Mouse (Mus musculus): ENCODE measurements around the gene Madd. TPM values are rescaled to one million over a fixed set of nuclear protein-coding genes. Genes with fewer than 3 reads are reported as not detected.

The Madd gene
- polyA plus RNA-seq, 2 experiments: 8.6 to 18.1 TPM

DNA sequence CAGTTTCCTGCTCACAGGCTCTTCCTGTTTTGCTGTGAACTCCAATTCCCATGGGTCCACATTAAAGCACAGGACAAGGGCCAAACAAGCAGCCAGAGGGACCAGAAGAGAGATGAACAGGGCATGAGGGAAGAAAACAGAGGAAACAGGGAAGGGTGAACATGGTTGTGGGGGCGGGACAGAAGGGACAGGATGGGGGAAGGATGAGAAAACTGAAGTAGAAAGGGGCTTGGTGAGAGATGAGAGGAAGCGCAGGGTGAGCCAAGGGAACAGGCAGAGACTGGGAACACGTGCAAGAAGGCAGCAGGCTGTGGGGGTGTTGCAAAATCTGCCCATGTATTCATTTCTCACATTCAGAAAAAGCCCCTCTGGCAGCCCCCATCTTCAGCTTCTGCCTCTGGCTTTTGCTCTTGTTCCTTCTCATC lies 13.0 kb upstream of the Madd start:
- 72% methylated on average over 3 of the region's 3 CpGs for WGBS
- Histone ChIP-seq H3K36me3 (ENCODE audit: control insufficient read depth, insufficient read depth, low read length) (no peaks in the 10 kb centered on the region), H3K4me1 (ENCODE audit: control insufficient read depth, insufficient read depth, low read length) (peaks cover 5% of the 10 kb centered on the region), H3K27me3 (ENCODE audit: control insufficient read depth, insufficient read depth, low read length) (no peaks in the 10 kb centered on the region), H3K9me3 (ENCODE audit: control insufficient read depth, low read length) (no peaks in the 10 kb centered on the region), H3K4me3 (replicated peaks; ENCODE audit: low read length) (no peak overlapping the region), H3K9ac (ENCODE audit: low read depth, low read length, severe bottlenecking) (no peak overlapping the region), H3K27ac (replicated peaks; ENCODE audit: low read depth, low read length) (no peak overlapping the region), H3K4me2 (replicated peaks; ENCODE audit: low read depth, low read length, severe bottlenecking) (no peak overlapping the region)
- no peak for TF ChIP-seq POLR2A (IDR thresholded peaks at IDR 0.05; ENCODE audit: borderline replicate concordance, extremely low read depth, insufficient read depth, insufficient read length)
- no peak for DNase-seq (ENCODE audit: low spot score)
- no peak for ATAC-seq (ENCODE audit: low FRiP score, low read depth)

DNA sequence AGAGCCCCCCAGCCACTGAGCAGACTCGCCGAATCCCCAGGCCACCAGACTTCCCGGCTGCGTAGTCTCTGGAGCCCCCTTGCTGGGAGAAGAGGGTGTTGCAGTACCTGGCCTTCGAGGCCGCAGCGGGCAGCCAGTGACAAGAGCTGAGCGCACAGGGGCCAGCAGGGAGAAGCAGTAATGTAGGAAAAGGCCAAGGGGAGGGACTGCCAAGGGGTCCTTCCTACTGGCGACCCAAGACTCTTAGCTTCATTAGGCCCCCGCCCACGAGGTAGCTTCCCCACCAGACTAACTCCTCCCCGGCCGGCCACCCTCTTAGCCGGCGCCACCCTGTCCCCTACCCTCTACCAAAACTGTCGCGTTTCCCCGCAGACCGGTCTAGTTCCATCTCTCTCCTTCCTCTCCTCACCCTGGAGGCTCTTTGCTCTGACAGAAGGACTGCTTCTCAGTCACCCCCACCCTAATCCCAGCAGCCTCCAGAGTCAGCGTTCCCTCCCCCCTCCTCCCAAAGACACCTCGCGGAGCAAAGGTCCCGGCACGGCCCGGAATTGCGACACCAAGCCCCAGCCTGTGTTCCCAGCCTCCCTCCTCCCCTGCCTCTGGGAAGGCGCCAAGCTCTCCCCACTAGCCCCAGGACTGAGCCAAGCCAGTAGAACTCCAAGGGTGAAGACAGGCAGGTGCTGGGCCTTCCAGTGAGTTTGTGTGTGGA lies 11.1 kb upstream of the Madd start:
- ATAC-seq (ENCODE audit: low FRiP score, low read depth): peak; percentile 79

GRCm38 (mm10) chr2:91190501-91190900 lies 6.9 kb upstream of the Madd start:
- Histone ChIP-seq H3K27me3 (ENCODE audit: control insufficient read depth, insufficient read depth, low read length) (no peaks in the 10 kb centered on the region), H3K27ac (replicated peaks; ENCODE audit: low read depth, low read length) (no peak overlapping the region), H3K36me3 (ENCODE audit: control insufficient read depth, insufficient read depth, low read length) (no peaks in the 10 kb centered on the region), H3K4me3 (replicated peaks; ENCODE audit: low read length) (no peak overlapping the region), H3K4me2 (replicated peaks; ENCODE audit: low read depth, low read length, severe bottlenecking) (no peak overlapping the region), H3K9ac (ENCODE audit: low read depth, low read length, severe bottlenecking) (no peak overlapping the region), H3K4me1 (ENCODE audit: control insufficient read depth, insufficient read depth, low read length) (peaks cover 3% of the 10 kb centered on the region; the same call in 1 of the 2 replicates), H3K9me3 (ENCODE audit: control insufficient read depth, low read length) (no peaks in the 10 kb centered on the region)
- DNase-seq (ENCODE audit: low spot score): no peak
- no peak for ATAC-seq (ENCODE audit: low FRiP score, low read depth)
- 88% methylated on average over 16 of the region's 16 CpGs for WGBS
- no peak for TF ChIP-seq POLR2A (IDR thresholded peaks at IDR 0.05; ENCODE audit: borderline replicate concordance, extremely low read depth, insufficient read depth, insufficient read length)

More for the DNA sequence above, 11.1 kb upstream of the Madd start:
- H3K27me3 ChIP-seq (ENCODE audit: control insufficient read depth, insufficient read depth, low read length): no peaks in the 10 kb centered on the region
- H3K27ac ChIP-seq (replicated peaks; ENCODE audit: low read depth, low read length): 0 out of 2 replicates have a peak overlapping the region, but pooled peaks have one; percentile 22
- peak overlapping the region; percentile 33 for H3K4me3 ChIP-seq (replicated peaks; ENCODE audit: low read length)
- no peaks in the 10 kb centered on the region for H3K9me3 ChIP-seq (ENCODE audit: control insufficient read depth, low read length)
- H3K4me1 ChIP-seq (ENCODE audit: control insufficient read depth, insufficient read depth, low read length): peaks cover 3% of the 10 kb centered on the region; the same call in 1 of the 2 replicates
- DNase-seq (ENCODE audit: low spot score): peak; percentile 49
- no peaks in the 10 kb centered on the region for H3K36me3 ChIP-seq (ENCODE audit: control insufficient read depth, insufficient read depth, low read length)
- peak overlapping the region; percentile 63 for H3K4me2 ChIP-seq (replicated peaks; ENCODE audit: low read depth, low read length, severe bottlenecking)
- WGBS: 1% methylated on average over 27 of the region's 27 CpGs
- peak overlapping the region; percentile 51 for H3K9ac ChIP-seq (ENCODE audit: low read depth, low read length, severe bottlenecking)
- no peak for TF ChIP-seq POLR2A (IDR thresholded peaks at IDR 0.05; ENCODE audit: borderline replicate concordance, extremely low read depth, insufficient read depth, insufficient read length)

GRCm38 (mm10) chr2:91187431-91187830 lies 3.8 kb upstream of the Madd start:
- Histone ChIP-seq H3K4me1 (ENCODE audit: control insufficient read depth, insufficient read depth, low read length) (0 out of 2 replicates have a peak, but pooled peaks cover 7% of the 10 kb centered on the region), H3K4me2 (replicated peaks; ENCODE audit: low read depth, low read length, severe bottlenecking) (no peak overlapping the region), H3K36me3 (ENCODE audit: control insufficient read depth, insufficient read depth, low read length) (no peaks in the 10 kb centered on the region), H3K9ac (ENCODE audit: low read depth, low read length, severe bottlenecking) (no peak overlapping the region), H3K27ac (replicated peaks; ENCODE audit: low read depth, low read length) (no peak overlapping the region), H3K27me3 (ENCODE audit: control insufficient read depth, insufficient read depth, low read length) (no peaks in the 10 kb centered on the region), H3K4me3 (replicated peaks; ENCODE audit: low read length) (no peak overlapping the region), H3K9me3 (ENCODE audit: control insufficient read depth, low read length) (no peaks in the 10 kb centered on the region)
- ATAC-seq (ENCODE audit: low FRiP score, low read depth) (no peak), DNase-seq (ENCODE audit: low spot score) (no peak)
- WGBS: 55% methylated on average over 4 of the region's 4 CpGs
- TF ChIP-seq POLR2A (IDR thresholded peaks at IDR 0.05; ENCODE audit: borderline replicate concordance, extremely low read depth, insufficient read depth, insufficient read length): no peak

- Histone ChIP-seq H3K36me3 (ENCODE audit: control insufficient read depth, insufficient read depth, low read length) (no peaks in the 10 kb centered on the region), H3K27ac (replicated peaks; ENCODE audit: low read depth, low read length) (no peak overlapping the region), H3K4me3 (replicated peaks; ENCODE audit: low read length) (no peak overlapping the region), H3K27me3 (ENCODE audit: control insufficient read depth, insufficient read depth, low read length) (no peaks in the 10 kb centered on the region), H3K4me1 (ENCODE audit: control insufficient read depth, insufficient read depth, low read length) (peaks cover 13% of the 10 kb centered on the region), H3K4me2 (replicated peaks; ENCODE audit: low read depth, low read length, severe bottlenecking) (no peak overlapping the region), H3K9ac (ENCODE audit: low read depth, low read length, severe bottlenecking) (no peak overlapping the region), H3K9me3 (ENCODE audit: control insufficient read depth, low read length) (no peaks in the 10 kb centered on the region)
- DNase-seq (ENCODE audit: low spot score): no peak
- TF ChIP-seq POLR2A (IDR thresholded peaks at IDR 0.05; ENCODE audit: borderline replicate concordance, extremely low read depth, insufficient read depth, insufficient read length): no peak
- 71% methylated on average over 1 of the region's 1 CpGs for WGBS
- no peak for ATAC-seq (ENCODE audit: low FRiP score, low read depth)
Measured at GRCm38 (mm10) chr2:91186208-91186607, 2.6 kb upstream of the Madd start.
